Mouse (Mus musculus) CH12.LX (cell line): Measurements from ENCODE around the gene Stx8. TPM values are rescaled to one million over a fixed set of nuclear protein-coding genes. Genes with fewer than 3 reads are reported as not detected.

Experiments used
- DNase-seq: peaks from one replicate; pipeline ENCODE4 v3.0.0-alpha.2; 2013; ENCODE audit errors: extremely low read depth
- H3K27ac ChIP-seq: 2 replicates; pipeline ENCODE4 v1.5.1; 2012; ENCODE audit warnings: low read depth, mild to moderate bottlenecking, control low read depth, moderate library complexity; ENCODE audit not compliant: insufficient read depth
- H3K27me3 ChIP-seq: replicated peaks from 2 replicates; pipeline ENCODE3; 2012; ENCODE audit warnings: inconsistent platforms
- H3K36me3 ChIP-seq, 2 experiments: replicated peaks in 1 of 2; 2 replicates each; pipeline versions ENCODE3 to v1.6.1; 2012; ENCODE audit warnings: inconsistent platforms in 1 of 2, low read length in 1 of 2, mild to moderate bottlenecking in 1 of 2, mixed read lengths in 1 of 2, moderate library complexity in 1 of 2; ENCODE audit not compliant: control insufficient read depth in 1 of 2, insufficient read depth in 1 of 2
- H3K4me1 ChIP-seq, 2 experiments: 2 replicates each; pipeline ENCODE4 v1.6.1; 2012; ENCODE audit warnings: inconsistent platforms in 1 of 2, moderate library complexity in 1 of 2; ENCODE audit not compliant: insufficient read depth in 2 of 2, control insufficient read depth in 1 of 2
- H3K4me2 ChIP-seq: 2 replicates; pipeline ENCODE4 v1.6.1; 2012; ENCODE audit warnings: low read depth, mild to moderate bottlenecking, control low read depth; ENCODE audit not compliant: poor library complexity, insufficient read depth, severe bottlenecking
- H3K4me3 ChIP-seq, 3 experiments: fragments of 150-350 bp in 1 of 3; sonication (generic) in 1 of 3; replicated peaks in 1 of 3; 2 replicates each; pipeline versions ENCODE3 to v1.5.1; 2011 to 2012; ENCODE audit warnings: low read depth in 2 of 3, low read length in 2 of 3, mild to moderate bottlenecking in 2 of 3, moderate library complexity in 2 of 3, control low read depth in 1 of 3, improper control_type of control experiment in 1 of 3, inconsistent platforms in 1 of 3, mixed read lengths in 1 of 3; ENCODE audit not compliant: poor library complexity in 1 of 3
- H3K79me2 ChIP-seq: replicated peaks from 2 replicates; pipeline ENCODE4 v1.6.1; 2012; ENCODE audit warnings: mild to moderate bottlenecking, moderate library complexity; ENCODE audit not compliant: control insufficient read depth, poor library complexity, insufficient read depth, severe bottlenecking; ENCODE audit errors: extremely low read depth
- H3K9ac ChIP-seq: 2 replicates; pipeline ENCODE4 v1.6.1; 2012; ENCODE audit warnings: low read depth, mild to moderate bottlenecking, control low read depth, moderate library complexity; ENCODE audit not compliant: insufficient read depth
- H3K9me3 ChIP-seq: replicated peaks from 2 replicates; pipeline ENCODE3; 2012; ENCODE audit warnings: low read length, inconsistent platforms, mixed read lengths
- CHD1 ChIP-seq: IDR thresholded peaks from 2 replicates; pipeline ENCODE4 v1.6.1; 2012; ENCODE audit warnings: low read depth, low read length, improper control_type of control experiment, inconsistent platforms
- E2F4 ChIP-seq: IDR thresholded peaks from 2 replicates; pipeline ENCODE4 v1.6.1; 2011; ENCODE audit warnings: low read depth, low read length, improper control_type of control experiment; ENCODE audit not compliant: insufficient replicate concordance
- ELF1 ChIP-seq: IDR thresholded peaks from 2 replicates; pipeline ENCODE4 v1.6.1; 2014; ENCODE audit warnings: low read depth, mild to moderate bottlenecking, inconsistent platforms, low read length, improper control_type of control experiment
- ETS1 ChIP-seq: conservative IDR thresholded peaks from 2 replicates; pipeline ENCODE4 v1.6.1; 2012; ENCODE audit warnings: low read depth, mild to moderate bottlenecking, inconsistent platforms, low read length, improper control_type of control experiment, moderate library complexity
- GABPA ChIP-seq: IDR thresholded peaks from 2 replicates; pipeline ENCODE4 v1.6.1; 2012; ENCODE audit warnings: low read depth, low read length, improper control_type of control experiment, inconsistent platforms; ENCODE audit not compliant: insufficient replicate concordance
- JUN ChIP-seq: IDR thresholded peaks from 2 replicates; pipeline ENCODE4 v1.6.1; 2011; ENCODE audit warnings: low read depth, mild to moderate bottlenecking, low read length, improper control_type of control experiment, moderate library complexity; ENCODE audit not compliant: insufficient read depth
- MAFK ChIP-seq: IDR thresholded peaks from 2 replicates; pipeline ENCODE4 v1.6.1; 2011; ENCODE audit warnings: low read length, improper control_type of control experiment; ENCODE audit not compliant: insufficient replicate concordance
- MAZ ChIP-seq: IDR thresholded peaks from 2 replicates; pipeline ENCODE4 v1.6.1; 2012; ENCODE audit warnings: low read depth, mild to moderate bottlenecking, inconsistent platforms, low read length, improper control_type of control experiment, moderate library complexity
- MEF2A ChIP-seq: IDR thresholded peaks from 2 replicates; pipeline ENCODE4 v1.6.1; 2014; ENCODE audit warnings: low read depth, mild to moderate bottlenecking, inconsistent platforms, low read length, improper control_type of control experiment, borderline replicate concordance
- POLR2A ChIP-seq: IDR thresholded peaks from 2 replicates; pipeline ENCODE4 v1.6.1; 2011; ENCODE audit warnings: low read depth, mild to moderate bottlenecking, improper control_type of control experiment, low read length
- RAD21 ChIP-seq: IDR thresholded peaks from 2 replicates; pipeline ENCODE4 v1.6.1; 2011; ENCODE audit warnings: low read depth, mild to moderate bottlenecking, low read length, improper control_type of control experiment, moderate library complexity
- RCOR1 ChIP-seq: conservative IDR thresholded peaks from 2 replicates; pipeline ENCODE4 v1.6.1; 2012; ENCODE audit warnings: low read depth, mild to moderate bottlenecking, inconsistent platforms, low read length, improper control_type of control experiment
- SIN3A ChIP-seq: IDR thresholded peaks from 2 replicates; pipeline ENCODE4 v1.6.1; 2012; ENCODE audit warnings: low read length, improper control_type of control experiment, inconsistent platforms
- SMC3 ChIP-seq: IDR thresholded peaks from 2 replicates; pipeline ENCODE4 v1.6.1; 2011; ENCODE audit warnings: low read depth, low read length, improper control_type of control experiment
- TBP ChIP-seq: conservative IDR thresholded peaks from 2 replicates; pipeline ENCODE4 v1.6.1; 2011; ENCODE audit warnings: low read depth, low read length, improper control_type of control experiment
- TCF12 ChIP-seq: IDR thresholded peaks from 2 replicates; pipeline ENCODE4 v1.6.1; 2014; ENCODE audit warnings: low read depth, mild to moderate bottlenecking, inconsistent platforms, low read length, improper control_type of control experiment
- USF1 ChIP-seq: IDR thresholded peaks from 2 replicates; pipeline ENCODE4 v1.6.1; 2014; ENCODE audit warnings: low read depth, mild to moderate bottlenecking, inconsistent platforms, low read length, improper control_type of control experiment
- USF2 ChIP-seq: conservative IDR thresholded peaks from 2 replicates; pipeline ENCODE4 v1.6.1; 2011; ENCODE audit warnings: low read depth, low read length, improper control_type of control experiment
- ZKSCAN1 ChIP-seq: IDR thresholded peaks from 2 replicates; pipeline ENCODE4 v1.6.1; 2012; ENCODE audit warnings: low read depth, inconsistent platforms, low read length, improper control_type of control experiment, borderline replicate concordance
- dilution Hi-C: fragments of 300-500 bp; cut with MboI; formaldehyde crosslinking; loops from 2 replicates; pipeline ENCODE4 v1.14.3; 2020; ENCODE audit warnings: low sequenced_read_pairs; ENCODE audit not compliant: extremely low pct_unique_long_range_greater_than_20kb, extremely low pct_ligation_motif_present
- in situ Hi-C: fragments of 300-500 bp; cut with MboI; formaldehyde crosslinking; loops from 3 replicates; pipeline ENCODE4 v1.14.3; 2019; ENCODE audit warnings: low sequenced_read_pairs, low pct_ligation_motif_present, low pct_unique_long_range_greater_than_20kb, mixed read lengths
- polyA plus RNA-seq: library from polyadenylated mRNA; unstranded; fragments of >175 nt; gene quantifications from 2 replicates; pipeline ENCODE4 v1.2.1, GENCODE M21; 2012; ENCODE audit warnings: low read depth; ENCODE audit not compliant: insufficient read length
- total RNA-seq, 2 experiments: library from RNA; depleted of rRNA; stranded (reverse); fragments of 300-350 nt in 1 of 2; fragments of >200 nt in 1 of 2; gene quantifications; 2 replicates each; pipeline ENCODE4 v1.2.3; 2012 to 2014

Gene Stx8
- total and polyA plus RNA-seq, 3 experiments = 31.8 to 57.9 (median 35.2) TPM

DNA sequence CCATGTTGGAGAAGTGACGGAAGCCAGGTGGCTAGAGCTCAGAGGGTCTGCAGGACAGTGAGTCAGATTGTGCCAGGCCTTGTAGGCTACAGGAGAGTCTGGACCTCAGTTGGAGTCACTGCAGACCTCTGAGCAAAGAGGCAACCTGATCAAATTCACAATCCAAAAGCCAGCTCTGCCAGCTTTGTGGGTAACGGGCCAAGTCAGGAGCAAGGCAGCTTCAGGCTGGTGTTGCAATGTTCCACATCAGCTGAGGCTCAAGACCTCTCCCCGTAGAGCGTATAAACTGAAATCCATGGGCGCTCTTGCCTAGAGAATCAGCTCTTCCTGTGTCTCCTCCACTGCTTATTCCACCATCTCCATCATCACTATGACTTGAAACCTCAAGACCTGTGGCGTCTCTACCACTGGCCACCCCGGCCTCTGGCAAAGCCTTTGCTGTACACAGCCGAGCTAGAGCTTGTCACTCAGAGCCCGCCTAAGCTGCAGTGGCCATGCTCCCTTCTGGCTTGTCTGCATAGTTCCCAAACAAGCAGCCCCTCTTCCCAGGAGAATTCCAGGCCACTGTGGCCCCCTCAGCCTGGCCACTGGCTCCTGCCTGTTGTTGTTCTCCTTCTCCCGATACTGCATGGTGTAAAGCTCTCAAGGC, 235.9 kb downstream of the Stx8 start:
- no peak overlapping the region for H3K27ac ChIP-seq
- H3K9ac ChIP-seq = no peak overlapping the region
- peaks cover 0 to 14% of the 10 kb centered on the region in 2 experiments for H3K36me3 ChIP-seq
- no peak overlapping the region for H3K4me2 ChIP-seq
- H3K4me1 ChIP-seq = peaks cover 38 to 88% of the 10 kb centered on the region in 2 experiments
- H3K79me2 ChIP-seq = no peaks in the 10 kb centered on the region
- no peak for DNase-seq
- in situ Hi-C loops (loop anchor here (5.0 kb wide), 1 partner anchor 185 kb away; no protein-coding TSS in a partner anchor), dilution Hi-C loops (no loop called here)
- no peaks in the 10 kb centered on the region for H3K27me3 ChIP-seq
- no peaks in the 10 kb centered on the region for H3K9me3 ChIP-seq
- H3K4me3 ChIP-seq = no peak overlapping the region
- TF ChIP-seq CHD1 (no peak), MEF2A (no peak), USF1 (no peak), ELF1 (no peak), E2F4 (no peak)

DNA sequence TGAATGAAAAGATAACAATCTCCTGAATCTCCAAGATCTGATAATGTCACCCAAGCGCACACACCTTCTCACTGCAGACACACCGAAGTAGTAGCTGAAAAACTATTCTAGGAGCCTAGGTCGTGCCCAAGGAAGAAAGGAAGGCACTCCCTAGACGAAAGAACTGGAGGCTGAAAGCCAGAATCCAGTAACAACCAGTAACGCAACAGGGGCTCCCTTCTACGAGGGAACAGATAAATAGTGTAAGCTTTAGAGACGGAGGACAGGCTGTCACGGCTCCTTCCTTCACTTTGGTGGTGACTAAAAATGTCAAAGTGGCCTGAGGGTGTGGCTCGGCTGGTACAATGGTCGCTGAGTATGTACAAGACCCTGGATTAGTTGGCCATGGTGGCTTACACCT, 236.6 kb downstream of the Stx8 start:
- no peaks in the 10 kb centered on the region for H3K79me2 ChIP-seq

More for the DNA sequence above, 236.6 kb downstream of the Stx8 start:
- in situ Hi-C loops (loop anchor here (5.0 kb wide), 1 partner anchor 185 kb away; no protein-coding TSS in a partner anchor), dilution Hi-C loops (no loop called here)
- Histone ChIP-seq H3K4me2 (no peak overlapping the region), H3K9me3 (no peaks in the 10 kb centered on the region), H3K27me3 (no peaks in the 10 kb centered on the region), H3K27ac (no peak overlapping the region), H3K4me1 (peaks cover 35 to 82% of the 10 kb centered on the region in 2 experiments), H3K9ac (no peak overlapping the region), H3K4me3 (no peak overlapping the region), H3K36me3 (peaks cover 0 to 12% of the 10 kb centered on the region in 2 experiments)
- no peak for DNase-seq
- TF ChIP-seq MAFK = no peak
- TF ChIP-seq SMC3 = no peak
- TF ChIP-seq RAD21 = no peak
- no peak for TF ChIP-seq TBP
- no peak for TF ChIP-seq MEF2A
- no peak for TF ChIP-seq MAZ
- TF ChIP-seq RCOR1 = no peak
- no peak for TF ChIP-seq USF2
- TF ChIP-seq ZKSCAN1 = no peak
- TF ChIP-seq TCF12 = no peak
- TF ChIP-seq POLR2A = no peak
- TF ChIP-seq ELF1 = no peak
- TF ChIP-seq ETS1 = no peak
- no peak for TF ChIP-seq SIN3A
- no peak for TF ChIP-seq JUN
- TF ChIP-seq USF1 = no peak
- TF ChIP-seq E2F4 = no peak
- TF ChIP-seq GABPA = no peak
- TF ChIP-seq, all 38 proteins: peak for 0
